ENCODE assay signal across 29 mouse cellular contexts in genomic region chr1:181376431-181376830, GRCm38 (mm10). TPM values are rescaled to one million over a fixed set of nuclear protein-coding genes. Genes with fewer than 3 reads are reported as not detected.
DNase-seq lines count a peak whose midpoint lies in the region; ATAC-seq and TF ChIP-seq lines count a peak whose summit lies in the region.
"Had no signal": no experiment of that assay in that cellular context is flagged by ENCODE, and none has a peak within 500 bp of the region (broad histone marks: within the 10 kb centered on the region; RNA-seq: fewer than 3 reads in every experiment).

No protein-coding gene starts in this region.

- TF ChIP-seq CTCF in hindbrain, postnatal 0 days (IDR thresholded peaks at IDR 0.05; ENCODE audit: low read depth) = no peak

- no peaks in the 10 kb centered on the region for H3K36me3 ChIP-seq in hindbrain, embryonic 16.5 days (ENCODE audit: control insufficient read depth, insufficient read depth, low read length)
- H3K36me3 ChIP-seq in hindbrain, postnatal 0 days (ENCODE audit: insufficient read depth, low read length) = no peaks in the 10 kb centered on the region
- no peaks in the 10 kb centered on the region for H3K36me3 ChIP-seq in midbrain, embryonic 16.5 days (ENCODE audit: control insufficient read depth, insufficient read depth, low read length)
- H3K36me3 ChIP-seq: embryonic facial prominence, embryonic 15.5 days; heart, embryonic 12.5 days; hindbrain, embryonic 13.5 days; intestine, embryonic 15.5 days; limb, embryonic 10.5 days; midbrain, embryonic 12.5 days had no signal

- 64% methylated on average over 8 of the region's 8 CpGs for WGBS in hindbrain, embryonic 16.5 days
- WGBS in hindbrain, postnatal 0 days = 63% methylated on average over 8 of the region's 8 CpGs
- WGBS in midbrain, embryonic 16.5 days = 61% methylated on average over 8 of the region's 8 CpGs

- H3K9ac ChIP-seq in hindbrain, embryonic 16.5 days (ENCODE audit: low read depth, low read length) = no peak overlapping the region
- H3K9ac ChIP-seq in hindbrain, postnatal 0 days (replicated peaks; ENCODE audit: low read length) = no peak overlapping the region
- no peak overlapping the region for H3K9ac ChIP-seq in midbrain, embryonic 16.5 days (ENCODE audit: low read depth, low read length)
- H3K9ac ChIP-seq: embryonic facial prominence, embryonic 15.5 days; heart, embryonic 12.5 days; hindbrain, embryonic 13.5 days; intestine, embryonic 15.5 days; lung, embryonic 14.5 days; midbrain, embryonic 12.5 days had no signal

- DNase-seq in hindbrain, postnatal 0 days (ENCODE audit: low spot score) = no peak
- DNase-seq in 3T3-L1 (ENCODE audit: low read depth, low spot score) (peak; percentile 50), NIH3T3 (ENCODE audit: low read depth) (peak; percentile 45)
- DNase-seq in adrenal gland, adult (ENCODE audit: inconsistent age in 2 of 2, low spot score in 1 of 2) = no peak
- DNase-seq in urinary bladder, postnatal 14 days (ENCODE audit: low spot score) = no peak
- DNase-seq: adrenal gland, postnatal 14 days; cerebellum, adult 18-20 months; cerebellum, postnatal 36 days; gastrocnemius, adult 2 months; heart, adult 11 months; kidney, adult 9 months; kidney, postnatal 36 days; lung, embryonic 14.5 days; lung, postnatal 36 days; right cerebral cortex, postnatal 25 days; thymus, adult 18-20 months; thymus, postnatal 4 days had no signal

- no peaks in the 10 kb centered on the region for H3K9me3 ChIP-seq in hindbrain, embryonic 16.5 days (ENCODE audit: control insufficient read depth, low read length)
- no peaks in the 10 kb centered on the region for H3K9me3 ChIP-seq in hindbrain, postnatal 0 days (ENCODE audit: low read length)
- H3K9me3 ChIP-seq in midbrain, embryonic 16.5 days (replicated peaks; ENCODE audit: control insufficient read depth, low read length, poor library complexity, severe bottlenecking) = no peaks in the 10 kb centered on the region
- H3K9me3 ChIP-seq: embryonic facial prominence, embryonic 15.5 days; heart, embryonic 12.5 days; hindbrain, embryonic 13.5 days; intestine, embryonic 15.5 days; limb, embryonic 10.5 days; midbrain, embryonic 12.5 days had no signal

- H3K4me2 ChIP-seq in hindbrain, embryonic 16.5 days (ENCODE audit: low read length) = no peak overlapping the region
- H3K4me2 ChIP-seq in hindbrain, postnatal 0 days (ENCODE audit: low read depth, low read length) = no peak overlapping the region
- no peak overlapping the region for H3K4me2 ChIP-seq in midbrain, embryonic 16.5 days (ENCODE audit: low read length)
- H3K4me2 ChIP-seq: embryonic facial prominence, embryonic 15.5 days; heart, embryonic 12.5 days; hindbrain, embryonic 13.5 days; intestine, embryonic 15.5 days; liver, embryonic 11.5 days; lung, embryonic 14.5 days; midbrain, embryonic 12.5 days had no signal

- no peak overlapping the region for H3K27ac ChIP-seq in hindbrain, embryonic 16.5 days (ENCODE audit: low read depth, low read length)
- no peak overlapping the region for H3K27ac ChIP-seq in hindbrain, postnatal 0 days
- peak overlapping the region; percentile 58; the same call in 1 of the 2 replicates for H3K27ac ChIP-seq in midbrain, embryonic 16.5 days (ENCODE audit: low read length)
- H3K27ac ChIP-seq: embryonic facial prominence, embryonic 15.5 days; gastrocnemius, adult 2 months; hindbrain, embryonic 13.5 days; intestine, embryonic 15.5 days; limb, embryonic 10.5 days; midbrain, embryonic 12.5 days had no signal

- no peaks in the 10 kb centered on the region for H3K4me1 ChIP-seq in hindbrain, embryonic 16.5 days (ENCODE audit: control insufficient read depth, insufficient read depth, low read depth, low read length)
- no peaks in the 10 kb centered on the region for H3K4me1 ChIP-seq in hindbrain, postnatal 0 days (ENCODE audit: insufficient read depth, low read length)
- peaks cover 4% of the 10 kb centered on the region; the same call in 1 of the 2 replicates for H3K4me1 ChIP-seq in midbrain, embryonic 16.5 days (ENCODE audit: control insufficient read depth, insufficient read depth, low read length)
- H3K4me1 ChIP-seq: embryonic facial prominence, embryonic 15.5 days; heart, embryonic 12.5 days; intestine, embryonic 15.5 days had no signal

- no peak overlapping the region for H3K4me3 ChIP-seq in hindbrain, embryonic 16.5 days (ENCODE audit: low read length)
- no peak overlapping the region for H3K4me3 ChIP-seq in hindbrain, postnatal 0 days (ENCODE audit: low read length)
- H3K4me3 ChIP-seq in midbrain, embryonic 16.5 days (ENCODE audit: low read depth, low read length) = no peak overlapping the region
- H3K4me3 ChIP-seq: embryonic facial prominence, embryonic 15.5 days; gastrocnemius, adult 2 months; heart, embryonic 12.5 days; hindbrain, embryonic 13.5 days; intestine, embryonic 15.5 days; limb, embryonic 10.5 days; midbrain, embryonic 12.5 days had no signal

- ATAC-seq in hindbrain, embryonic 16.5 days = 0 out of 2 replicates have a peak, but pooled peaks have one; percentile 34
- no peak for ATAC-seq in hindbrain, postnatal 0 days
- peak; percentile 36; the same call in 1 of the 2 replicates for ATAC-seq in midbrain, embryonic 16.5 days
- ATAC-seq: activated CD4-positive, CD25-positive, alpha-beta regulatory T cell, adult 4 months; intestine, embryonic 15.5 days had no signal

- H3K27me3 ChIP-seq in hindbrain, embryonic 16.5 days (replicated peaks; ENCODE audit: control insufficient read depth, insufficient read depth, low read length) = no peaks in the 10 kb centered on the region
- H3K27me3 ChIP-seq in hindbrain, postnatal 0 days (ENCODE audit: insufficient read depth, low read length) = no peaks in the 10 kb centered on the region; the same call in 1 of the 2 replicates
- H3K27me3 ChIP-seq in midbrain, embryonic 16.5 days (ENCODE audit: control insufficient read depth, insufficient read depth, low read depth, low read length) = no peaks in the 10 kb centered on the region
- H3K27me3 ChIP-seq: hindbrain, embryonic 13.5 days; midbrain, embryonic 12.5 days had no signal

RNA-seq across cellular contexts. Expression of gene Cnih3, which starts 24.0 kb away (rescaled TPM):
- 14.1 and 14.4 TPM in 2 replicates for polyA plus RNA-seq in hindbrain, embryonic 16.5 days (2015; fragmentation: Nextera tagmentation; extraction: Ambion mirVana)
- 23.0 and 24.3 TPM in 2 replicates for total RNA-seq in hindbrain, postnatal 0 days (2014; rRNA removed)
- 13.2 and 13.4 TPM in 2 replicates for polyA plus RNA-seq in hindbrain, postnatal 0 days (2015; fragmentation: Nextera tagmentation; extraction: Ambion mirVana)
- polyA plus RNA-seq in midbrain, embryonic 16.5 days (2015; fragmentation: Nextera tagmentation; extraction: Ambion mirVana) = 11.3 and 11.4 TPM in 2 replicates
- total RNA-seq: adrenal gland, postnatal 14 days; gastrocnemius, adult 2 months; heart, postnatal 25 days had no signal
- polyA plus RNA-seq: activated CD4-positive, CD25-positive, alpha-beta regulatory T cell, adult 4 months; liver, embryonic 11.5 days; lung, embryonic 14.5 days; spleen, adult 2 months had no signal

Comparison
In these comparisons a context has a peak if more than half of its experiments do, and no peak if none do; other contexts are left out.
1. DNase-seq: peak in 3T3-L1 (single experiment) and NIH3T3 (single experiment); none in hindbrain, postnatal 0 days (single experiment), adrenal gland, adult (0 of 2) and urinary bladder, postnatal 14 days (single experiment).